Mouse (Mus musculus): ENCODE measurements at regions not wholly inside any gene's neighbourhood (a gene's known extent, or its start where the extent isn't known, plus 50 kb on each side); places are given as distances from the start of the nearest gene placed in this dataset.

DNA sequence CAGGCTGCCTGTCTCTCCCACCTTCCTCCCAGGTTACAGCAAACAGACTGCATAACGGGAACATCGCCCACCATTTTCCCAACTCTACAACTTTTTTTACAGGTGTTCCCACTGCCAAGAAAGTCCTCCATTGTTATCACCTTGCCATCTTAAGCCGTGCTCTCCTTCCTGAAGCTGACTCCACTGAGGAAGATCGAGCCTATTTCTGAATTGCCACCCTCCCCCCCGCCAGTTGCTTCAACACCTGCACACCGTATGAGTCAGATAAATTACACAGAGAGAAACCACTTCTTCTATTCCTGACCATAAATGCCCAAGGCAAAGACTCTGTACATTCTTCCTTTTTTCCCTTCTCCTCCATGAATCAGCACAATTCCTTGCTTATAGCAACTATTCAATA is 263.0 kb downstream of the Ostf1 start:
- no peak overlapping the region for H3K9ac ChIP-seq (ENCODE audit: insufficient read depth, low read depth)
- in situ Hi-C loops (cut with MboI; ENCODE audit: low pct_ligation_motif_present, low pct_unique_long_range_greater_than_20kb, low sequenced_read_pairs) = no loop called here

DNA sequence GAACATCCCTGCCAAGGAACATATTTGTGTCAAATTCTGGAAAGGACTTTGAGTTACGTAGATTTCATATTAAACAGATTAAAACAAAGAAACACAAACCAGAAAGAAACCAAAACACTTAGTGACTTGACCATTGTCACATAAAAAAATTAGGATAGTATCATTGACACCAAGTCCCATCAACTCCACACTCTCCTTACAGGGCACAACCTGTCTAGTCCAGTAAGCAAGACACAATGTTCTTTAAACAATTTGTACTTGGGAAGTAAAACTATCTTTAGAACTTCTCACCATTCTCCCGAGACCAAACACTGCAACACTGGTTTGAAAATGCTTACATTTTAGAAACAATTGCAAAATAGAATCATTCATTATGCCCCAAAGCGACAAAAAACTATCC is 277.7 kb downstream of the Ostf1 start:
- Histone ChIP-seq H3K79me2 (replicated peaks; ENCODE audit: control insufficient read depth, extremely low read depth, insufficient read depth, poor library complexity, severe bottlenecking) (no peaks in the 10 kb centered on the region), H3K4me1 (ENCODE audit: control insufficient read depth in 1 of 2, insufficient read depth in 2 of 2) (peaks cover 0 to 3% of the 10 kb centered on the region in 2 experiments; a peak in 2 of 4 replicates), H3K27ac (ENCODE audit: insufficient read depth, low read depth) (no peak overlapping the region), H3K9me3 (replicated peaks; ENCODE audit: low read length) (no peaks in the 10 kb centered on the region), H3K4me3 (replicated peaks in 1 of 3; ENCODE audit: low read depth in 2 of 3, low read length in 2 of 3, poor library complexity in 1 of 3) (no peak overlapping the region), H3K4me2 (ENCODE audit: insufficient read depth, low read depth, poor library complexity, severe bottlenecking) (no peak overlapping the region), H3K27me3 (replicated peaks) (no peaks in the 10 kb centered on the region), H3K36me3 (replicated peaks in 1 of 2; ENCODE audit: control insufficient read depth in 1 of 2, insufficient read depth in 1 of 2, low read length in 1 of 2) (no peaks in the 10 kb centered on the region), H3K9ac (ENCODE audit: insufficient read depth, low read depth) (no peak overlapping the region)
- in situ Hi-C loops (cut with MboI; ENCODE audit: low pct_ligation_motif_present, low pct_unique_long_range_greater_than_20kb, low sequenced_read_pairs) (no loop called here), dilution Hi-C loops (cut with MboI; ENCODE audit: extremely low pct_ligation_motif_present, extremely low pct_unique_long_range_greater_than_20kb, low sequenced_read_pairs) (no loop called here)
- TF ChIP-seq ZC3H11A (IDR thresholded peaks at IDR 0.05; ENCODE audit: low read depth, low read length) = no peak
- TF ChIP-seq EP300 (IDR thresholded peaks at IDR 0.05; ENCODE audit: low read length) = no peak
- TF ChIP-seq CHD1 (IDR thresholded peaks at IDR 0.05; ENCODE audit: low read depth, low read length) = no peak
- TF ChIP-seq PAX5 (IDR thresholded peaks at IDR 0.05; ENCODE audit: low read length) = no peak
- no peak for TF ChIP-seq MXI1 (IDR thresholded peaks at IDR 0.05; ENCODE audit: low read depth, low read length)
- TF ChIP-seq HCFC1 (IDR thresholded peaks at IDR 0.05; ENCODE audit: low read depth, low read length) = no peak
- no peak for TF ChIP-seq POLR2AphosphoS2 (IDR thresholded peaks at IDR 0.05; ENCODE audit: low read depth, low read length)
- TF ChIP-seq USF2 (conservative IDR thresholded peaks at IDR 0.05; ENCODE audit: low read depth, low read length) = no peak
- no peak for TF ChIP-seq ZNF384 (IDR thresholded peaks at IDR 0.05; ENCODE audit: low read depth, low read length)
- no peak for TF ChIP-seq E2F4 (IDR thresholded peaks at IDR 0.05; ENCODE audit: insufficient replicate concordance, low read depth, low read length)
- no peak for TF ChIP-seq SMC3 (IDR thresholded peaks at IDR 0.05; ENCODE audit: low read depth, low read length)
- TF ChIP-seq TCF12 (IDR thresholded peaks at IDR 0.05; ENCODE audit: low read depth, low read length) = no peak
- no peak for TF ChIP-seq UBTF (IDR thresholded peaks at IDR 0.05; ENCODE audit: low read depth, low read length)
- TF ChIP-seq ZKSCAN1 (IDR thresholded peaks at IDR 0.05; ENCODE audit: borderline replicate concordance, low read depth, low read length) = no peak
- no peak for TF ChIP-seq JUND (conservative IDR thresholded peaks at IDR 0.05; ENCODE audit: low read depth, low read length)
- no peak for TF ChIP-seq ETS1 (conservative IDR thresholded peaks at IDR 0.05; ENCODE audit: low read depth, low read length)
- no peak for TF ChIP-seq MEF2A (IDR thresholded peaks at IDR 0.05; ENCODE audit: borderline replicate concordance, low read depth, low read length)
- TF ChIP-seq SIN3A (IDR thresholded peaks at IDR 0.05; ENCODE audit: low read length) = no peak
- DNase-seq (ENCODE audit: extremely low read depth) = no peak

More for the DNA sequence above, 263.0 kb downstream of the Ostf1 start:
- H3K36me3 ChIP-seq (replicated peaks in 1 of 2; ENCODE audit: control insufficient read depth in 1 of 2, insufficient read depth in 1 of 2, low read length in 1 of 2) = no peaks in the 10 kb centered on the region
- H3K27ac ChIP-seq (ENCODE audit: insufficient read depth, low read depth) = no peak overlapping the region
- no peak overlapping the region for H3K4me2 ChIP-seq (ENCODE audit: insufficient read depth, low read depth, poor library complexity, severe bottlenecking)
- H3K4me3 ChIP-seq (replicated peaks in 1 of 3; ENCODE audit: low read depth in 2 of 3, low read length in 2 of 3, poor library complexity in 1 of 3) = no peak overlapping the region
- peak; percentile 39 for DNase-seq (ENCODE audit: extremely low read depth)
- H3K27me3 ChIP-seq (replicated peaks) = no peaks in the 10 kb centered on the region
- H3K79me2 ChIP-seq (replicated peaks; ENCODE audit: control insufficient read depth, extremely low read depth, insufficient read depth, poor library complexity, severe bottlenecking) = no peaks in the 10 kb centered on the region
- H3K4me1 ChIP-seq (ENCODE audit: control insufficient read depth in 1 of 2, insufficient read depth in 2 of 2) = peaks cover 6 to 18% of the 10 kb centered on the region in 2 experiments
- dilution Hi-C loops (cut with MboI; ENCODE audit: extremely low pct_ligation_motif_present, extremely low pct_unique_long_range_greater_than_20kb, low sequenced_read_pairs) = no loop called here
- TF ChIP-seq JUN (IDR thresholded peaks at IDR 0.05; ENCODE audit: insufficient read depth, low read depth, low read length) = no peak
- TF ChIP-seq EP300 (IDR thresholded peaks at IDR 0.05; ENCODE audit: low read length) = peak; percentile 51
- H3K9me3 ChIP-seq (replicated peaks; ENCODE audit: low read length) = no peaks in the 10 kb centered on the region
